Mouse (Mus musculus): Measurements from ENCODE around the gene Abcc4.

GRCm38 (mm10) chr14:118723920-118724693 lies 18.1 kb upstream of the Abcc4 start:
- TF ChIP-seq CTCF (IDR thresholded peaks at IDR 0.05; ENCODE audit: control insufficient read depth, insufficient read depth, low read length) (no peak), POLR2A (IDR thresholded peaks at IDR 0.05; ENCODE audit: borderline replicate concordance, control insufficient read depth, low read depth, low read length) (no peak)
